Mouse (Mus musculus) lung, embryonic 14.5 days (tissue): Measurements from ENCODE around the gene Pfkp. TPM values are rescaled to one million over a fixed set of nuclear protein-coding genes. Genes with fewer than 3 reads are reported as not detected.

Experiments
- ATAC-seq: fragments of 200-750 bp; cut with Nextera tagmentation; 2 replicates; pipeline ENCODE4 v1.8.0; 2017; ENCODE audit warnings: mild to moderate bottlenecking, moderate TSS enrichment, moderate library complexity; ENCODE audit not compliant: insufficient read depth
- DNase-seq: peaks from one replicate; pipeline ENCODE4 v3.0.0-alpha.2; 2015
- H3K27ac ChIP-seq: fragments of 300-500 bp; sonication (generic); 2 replicates; pipeline ENCODE4 v1.5.1; 2014; ENCODE audit warnings: low read depth, mild to moderate bottlenecking, moderate library complexity
- H3K27me3 ChIP-seq: fragments of 300-500 bp; sonication (generic); 2 replicates; pipeline ENCODE4 v1.6.1; 2014; ENCODE audit warnings: low read length, control low read depth; ENCODE audit not compliant: insufficient read depth
- H3K36me3 ChIP-seq: fragments of 300-500 bp; sonication (generic); 2 replicates; pipeline ENCODE4 v1.6.1; 2014; ENCODE audit warnings: control low read depth; ENCODE audit not compliant: insufficient read depth
- H3K4me1 ChIP-seq: fragments of 300-500 bp; sonication (generic); 2 replicates; pipeline ENCODE4 v1.6.1; 2014; ENCODE audit warnings: antibody characterized with exemption, control low read depth; ENCODE audit not compliant: insufficient read depth
- H3K4me2 ChIP-seq: fragments of 300-500 bp; sonication (generic); 2 replicates; pipeline ENCODE4 v1.6.1; 2014; ENCODE audit warnings: mild to moderate bottlenecking
- H3K4me3 ChIP-seq: fragments of 300-500 bp; sonication (generic); 2 replicates; pipeline ENCODE4 v1.5.1; 2014; ENCODE audit warnings: low read depth, low read length
- H3K9ac ChIP-seq: fragments of 300-500 bp; sonication (generic); 2 replicates; pipeline ENCODE4 v1.6.1; 2014
- H3K9me3 ChIP-seq: fragments of 300-500 bp; sonication (generic); 2 replicates; pipeline ENCODE4 v1.6.1; 2016; ENCODE audit warnings: low read depth, low read length, control low read depth
- CTCF ChIP-seq: IDR thresholded peaks from 2 replicates; pipeline ENCODE4 v1.5.1; 2016; ENCODE audit warnings: antibody characterized with exemption, low read depth
- WGBS: fragments of 180-500 bp; shearing (Covaris S2); extraction: QIAGEN DNeasy Blood & Tissue Kit; methylation state at CpG from one replicate; pipeline ENCODE4 v1.1.7; 2014; 5-methylcytosine and 5-hydroxymethylcytosine counted together
- polyA plus RNA-seq: library from polyadenylated mRNA; unstranded; fragments of >200 nt; fragmentation: Nextera tagmentation; extraction: Ambion mirVana; gene quantifications from 2 replicates; pipeline ENCODE4 v1.2.1, GENCODE M21; 2014

The Pfkp gene
- polyA plus RNA-seq, 1 experiment from 2014 or later: 20.0 TPM

DNA sequence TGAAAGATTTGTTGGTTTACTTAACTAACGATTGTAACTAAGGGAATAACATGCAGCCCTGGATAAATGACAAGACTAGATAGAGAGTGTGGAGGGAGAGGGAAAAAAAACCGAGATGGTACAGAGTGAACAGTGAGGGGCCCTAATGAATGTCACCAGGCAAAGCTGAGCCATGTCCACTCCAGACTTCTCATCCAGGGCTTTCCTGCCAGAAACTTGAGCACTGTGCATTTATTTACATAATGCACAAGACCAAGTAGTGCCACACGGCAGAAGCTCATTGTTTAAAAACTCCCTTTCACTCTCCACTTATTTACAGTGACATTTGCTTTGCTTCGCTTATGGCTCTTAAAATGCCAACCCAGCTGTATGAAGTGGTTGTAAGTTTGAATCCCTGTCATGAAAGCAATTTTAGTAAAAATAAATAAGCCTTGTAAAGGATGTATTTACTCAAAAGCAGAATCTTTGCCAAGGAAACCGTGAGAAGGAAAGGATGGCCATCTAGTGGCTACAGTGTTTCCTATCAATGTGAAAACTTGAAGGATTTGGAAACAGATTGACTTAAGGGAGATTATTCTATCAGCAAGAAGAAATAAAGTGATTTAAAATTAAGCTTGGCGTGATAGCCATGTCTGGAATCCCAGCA is 113.2 kb downstream of the Pfkp start:
- DNase-seq (peak; percentile 85), ATAC-seq (peak; percentile 81)
- WGBS: 15% methylated on average over 6 of the region's 6 CpGs
- no peaks in the 10 kb centered on the region for H3K27me3 ChIP-seq
- H3K4me3 ChIP-seq: no peak overlapping the region
- H3K27ac ChIP-seq: peak overlapping the region; percentile 63; the same call in 1 of the 2 replicates
- no peaks in the 10 kb centered on the region for H3K9me3 ChIP-seq
- no peak overlapping the region for H3K9ac ChIP-seq
- TF ChIP-seq CTCF: peak; percentile 61
- no peaks in the 10 kb centered on the region for H3K36me3 ChIP-seq
- no peaks in the 10 kb centered on the region for H3K4me1 ChIP-seq
- no peak overlapping the region for H3K4me2 ChIP-seq

GRCm38 (mm10) chr13:6532683-6533082 is 115.9 kb downstream of the Pfkp start:
- Histone ChIP-seq H3K9me3 (no peaks in the 10 kb centered on the region), H3K36me3 (no peaks in the 10 kb centered on the region), H3K27ac (no peak overlapping the region), H3K4me3 (no peak overlapping the region), H3K27me3 (no peaks in the 10 kb centered on the region), H3K4me2 (no peak overlapping the region), H3K9ac (no peak overlapping the region), H3K4me1 (no peaks in the 10 kb centered on the region)
- 72% methylated on average over 1 of the region's 1 CpGs for WGBS
- ATAC-seq (no peak), DNase-seq (peak; percentile 27)
- no peak; the same call in 1 of the 2 replicates for TF ChIP-seq CTCF

Other genes starting within 250 kb of the Pfkp start
- 120 and 135 TPM in 2 replicates for gene Pitrm1, start 100.6 kb downstream of the Pfkp start, polyA plus RNA-seq